16 mouse cellular contexts compared by ENCODE assay signal in the genomic region with DNA sequence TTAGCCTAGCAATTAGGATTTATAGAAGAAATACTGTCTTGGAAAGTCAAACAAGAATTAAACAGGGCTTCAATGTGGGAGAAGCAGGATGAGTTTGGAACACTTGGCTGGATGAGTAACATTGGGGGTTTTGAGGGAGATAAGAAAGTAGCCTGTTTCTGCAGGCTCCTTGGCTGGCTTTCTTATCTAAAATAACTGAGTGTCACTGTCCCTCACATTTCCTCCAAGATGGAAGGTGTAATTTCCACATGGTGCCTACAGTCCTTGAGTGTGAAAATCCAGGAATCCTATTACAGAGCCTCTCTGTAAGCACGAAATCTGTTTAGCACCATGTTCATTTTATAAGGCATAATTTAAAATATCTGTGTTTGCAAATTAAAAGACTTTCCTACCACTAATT.
"Had no signal": no experiment of that assay in that cellular context is flagged by ENCODE, and none has a peak within 500 bp of the region (broad histone marks: within the 10 kb centered on the region; RNA-seq: fewer than 3 reads in every experiment).

No protein-coding gene starts in this region.

- H3K4me2 ChIP-seq: neural tube, embryonic 13.5 days; neural tube, embryonic 15.5 days; stomach, embryonic 15.5 days had no signal

- H3K9me3 ChIP-seq: neural tube, embryonic 13.5 days; neural tube, embryonic 15.5 days; stomach, embryonic 15.5 days had no signal

- DNase-seq: retina, postnatal 1 day; right cerebral cortex, adult 18-20 months; right cerebral cortex, postnatal 14 days; right cerebral cortex, postnatal 25 days; right cerebral cortex, postnatal 4 days; spleen, adult 18-20 months; thymus, adult 18-20 months; thymus, adult 2 months; thymus, postnatal 14 days; thymus, postnatal 25 days; thymus, postnatal 36 days; thymus, postnatal 4 days had no signal

- H3K9ac ChIP-seq: neural tube, embryonic 13.5 days; neural tube, embryonic 15.5 days; stomach, embryonic 15.5 days had no signal

- H3K27ac ChIP-seq: neural tube, embryonic 13.5 days; neural tube, embryonic 15.5 days; stomach, embryonic 15.5 days; stomach, postnatal 0 days had no signal

- H3K4me3 ChIP-seq: neural tube, embryonic 13.5 days; neural tube, embryonic 15.5 days; stomach, embryonic 15.5 days had no signal

- H3K4me1 ChIP-seq: neural tube, embryonic 13.5 days; neural tube, embryonic 15.5 days; stomach, embryonic 15.5 days had no signal

- H3K27me3 ChIP-seq: neural tube, embryonic 13.5 days; neural tube, embryonic 15.5 days; stomach, embryonic 15.5 days had no signal

- H3K36me3 ChIP-seq: neural tube, embryonic 13.5 days; neural tube, embryonic 15.5 days; stomach, embryonic 15.5 days had no signal
